8 mouse cellular contexts compared by ENCODE assay signal in the genomic region with DNA sequence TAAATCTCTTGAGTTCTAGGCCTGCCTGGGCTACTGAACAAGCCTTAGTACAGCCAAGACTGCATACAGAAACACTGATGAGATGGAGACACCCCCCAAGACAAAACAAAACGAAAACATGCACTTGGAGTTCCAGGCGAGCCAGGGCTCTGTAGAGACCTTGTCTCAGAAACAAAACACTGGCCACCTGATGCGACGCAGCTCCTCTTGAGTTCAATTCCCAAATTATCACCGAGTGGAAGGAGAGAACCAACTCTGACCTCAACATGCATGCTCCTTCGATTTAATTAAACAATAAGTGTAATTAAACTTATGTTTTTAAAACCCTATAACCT. TPM values are rescaled to one million over a fixed set of nuclear protein-coding genes. Genes with fewer than 3 reads are reported as not detected.
DNase-seq lines count a peak whose midpoint lies in the region; ATAC-seq and TF ChIP-seq lines count a peak whose summit lies in the region.

No protein-coding gene starts in this region.

- H3K4me2 ChIP-seq in embryonic facial prominence, embryonic 12.5 days (replicated peaks), result peak overlapping the region; percentile 78
- H3K4me2 ChIP-seq in intestine, postnatal 0 days (replicated peaks; ENCODE audit: low read depth), result peak overlapping the region; percentile 80
- H3K4me2 ChIP-seq in midbrain, embryonic 15.5 days, result peak overlapping the region; percentile 75

- peak overlapping the region; percentile 63 for H3K4me3 ChIP-seq in layer of hippocampus, adult 2 months
- H3K4me3 ChIP-seq in embryonic facial prominence, embryonic 12.5 days, result peak overlapping the region; percentile 71
- peak overlapping the region; percentile 69 for H3K4me3 ChIP-seq in intestine, postnatal 0 days (ENCODE audit: low read depth, low read length)
- peak overlapping the region; percentile 66 for H3K4me3 ChIP-seq in midbrain, embryonic 15.5 days

- DNase-seq in layer of hippocampus, adult 2 months (ENCODE audit: low spot score in 2 of 2), result no peak
- DNase-seq in layer of hippocampus, postnatal 10 days (ENCODE audit: low spot score in 2 of 2), result no peak
- no peak for DNase-seq in adrenal gland, adult 18-20 months (ENCODE audit: low spot score in 2 of 2)
- DNase-seq in urinary bladder, postnatal 25 days (ENCODE audit: low spot score), result no peak
- no peak for DNase-seq in thymus, postnatal 4 days

- ATAC-seq in embryonic facial prominence, embryonic 12.5 days (ENCODE audit: insufficient number of reproducible peaks, insufficient read depth, low FRiP score, low TSS enrichment), result no peak
- ATAC-seq in intestine, postnatal 0 days, result no peak
- ATAC-seq in midbrain, embryonic 15.5 days (replicated peaks), result no peak; the same call in 1 of the 2 replicates

- peak overlapping the region; percentile 84; the same call in 1 of the 2 replicates for H3K9ac ChIP-seq in embryonic facial prominence, embryonic 12.5 days
- peak overlapping the region; percentile 79; the same call in 1 of the 2 replicates for H3K9ac ChIP-seq in intestine, postnatal 0 days (ENCODE audit: low read depth, low read length)
- H3K9ac ChIP-seq in midbrain, embryonic 15.5 days, result peak overlapping the region; percentile 80; the same call in 1 of the 2 replicates

- peaks cover 28% of the 10 kb centered on the region for H3K36me3 ChIP-seq in embryonic facial prominence, embryonic 12.5 days
- H3K36me3 ChIP-seq in intestine, postnatal 0 days (ENCODE audit: control insufficient read depth, insufficient read depth), result peaks cover 26% of the 10 kb centered on the region
- peaks cover 19% of the 10 kb centered on the region; the same call in 1 of the 2 replicates for H3K36me3 ChIP-seq in midbrain, embryonic 15.5 days (replicated peaks)

- 14% methylated on average over 6 of the region's 6 CpGs for WGBS in embryonic facial prominence, embryonic 12.5 days
- WGBS in intestine, postnatal 0 days, result 18% methylated on average over 6 of the region's 6 CpGs
- WGBS in midbrain, embryonic 15.5 days, result 33% methylated on average over 6 of the region's 6 CpGs

- H3K4me1 ChIP-seq in embryonic facial prominence, embryonic 12.5 days, result peaks cover 19% of the 10 kb centered on the region
- peaks cover 15% of the 10 kb centered on the region for H3K4me1 ChIP-seq in intestine, postnatal 0 days (replicated peaks; ENCODE audit: control insufficient read depth, insufficient read depth, low read length)
- peaks cover 21% of the 10 kb centered on the region for H3K4me1 ChIP-seq in midbrain, embryonic 15.5 days

- no peaks in the 10 kb centered on the region for H3K9me3 ChIP-seq in embryonic facial prominence, embryonic 12.5 days
- no peaks in the 10 kb centered on the region for H3K9me3 ChIP-seq in intestine, postnatal 0 days (ENCODE audit: control insufficient read depth)
- H3K9me3 ChIP-seq in midbrain, embryonic 15.5 days, result no peaks in the 10 kb centered on the region

- peak overlapping the region; percentile 94 for H3K27ac ChIP-seq in layer of hippocampus, adult 2 months
- H3K27ac ChIP-seq in embryonic facial prominence, embryonic 12.5 days, result peak overlapping the region; percentile 95
- H3K27ac ChIP-seq in intestine, postnatal 0 days (ENCODE audit: low read depth, low read length), result peak overlapping the region; percentile 96
- H3K27ac ChIP-seq in midbrain, embryonic 15.5 days, result peak overlapping the region; percentile 88

- no peaks in the 10 kb centered on the region for H3K27me3 ChIP-seq in embryonic facial prominence, embryonic 12.5 days
- no peaks in the 10 kb centered on the region for H3K27me3 ChIP-seq in intestine, postnatal 0 days (replicated peaks; ENCODE audit: control insufficient read depth, insufficient read depth, low read length)
- no peaks in the 10 kb centered on the region for H3K27me3 ChIP-seq in midbrain, embryonic 15.5 days (replicated peaks)

- TF ChIP-seq CTCF in layer of hippocampus, adult 2 months (conservative IDR thresholded peaks at IDR 0.05), result no peak
- TF ChIP-seq CTCF in intestine, postnatal 0 days (IDR thresholded peaks at IDR 0.05; ENCODE audit: low read depth), result no peak

RNA-seq across cellular contexts. Expression of a gene that starts 0.2 kb away (rescaled TPM):
- total RNA-seq in layer of hippocampus, adult 2 months (2021), result 10 to 100 TPM; 62.2 to 64.1 TPM
- total RNA-seq in layer of hippocampus, postnatal 10 days (2021), result 10 to 100 TPM; 63.6 to 67.8 TPM
- polyA plus RNA-seq in embryonic facial prominence, embryonic 12.5 days (2016; fragmentation: Nextera tagmentation; extraction: Ambion mirVana), result 798 and 814 TPM in 2 replicates
- 997 and 1,037 TPM in 2 replicates for polyA plus RNA-seq in intestine, postnatal 0 days (2015; fragmentation: Nextera tagmentation; extraction: Ambion mirVana)
- 413 and 429 TPM in 2 replicates for polyA plus RNA-seq in midbrain, embryonic 15.5 days (2015; fragmentation: Nextera tagmentation; extraction: Ambion mirVana)
- total RNA-seq in adrenal gland, adult 18-20 months (2021), result 100 to 1,000 TPM; 551 to 749 TPM

RNA-seq across cellular contexts. Expression of a gene that starts 9.1 kb away (rescaled TPM):
- 100 to 1,000 TPM; 106 to 112 TPM for total RNA-seq in layer of hippocampus, adult 2 months (2021)
- 100 to 1,000 TPM; 121 to 132 TPM for total RNA-seq in layer of hippocampus, postnatal 10 days (2021)
- 122 and 124 TPM in 2 replicates for polyA plus RNA-seq in embryonic facial prominence, embryonic 12.5 days (2016; fragmentation: Nextera tagmentation; extraction: Ambion mirVana)
- polyA plus RNA-seq in intestine, postnatal 0 days (2015; fragmentation: Nextera tagmentation; extraction: Ambion mirVana), result 44.9 and 45.2 TPM in 2 replicates
- polyA plus RNA-seq in midbrain, embryonic 15.5 days (2015; fragmentation: Nextera tagmentation; extraction: Ambion mirVana), result 149 and 151 TPM in 2 replicates
- 100 to 1,000 TPM; 107 to 126 TPM for total RNA-seq in adrenal gland, adult 18-20 months (2021)

RNA-seq across cellular contexts. Expression of a gene that starts 32.6 kb away (rescaled TPM):
- 10 to 100 TPM; 35.4 to 36.0 TPM for total RNA-seq in layer of hippocampus, adult 2 months (2021)
- total RNA-seq in layer of hippocampus, postnatal 10 days (2021), result 10 to 100 TPM; 44.8 to 46.9 TPM
- polyA plus RNA-seq in embryonic facial prominence, embryonic 12.5 days (2016; fragmentation: Nextera tagmentation; extraction: Ambion mirVana), result 28.1 and 28.7 TPM in 2 replicates
- 48.6 and 50.4 TPM in 2 replicates for polyA plus RNA-seq in intestine, postnatal 0 days (2015; fragmentation: Nextera tagmentation; extraction: Ambion mirVana)
- polyA plus RNA-seq in midbrain, embryonic 15.5 days (2015; fragmentation: Nextera tagmentation; extraction: Ambion mirVana), result 51.4 and 54.9 TPM in 2 replicates
- 10 to 100 TPM; 36.1 to 36.2 TPM for total RNA-seq in adrenal gland, adult 18-20 months (2021)

RNA-seq across cellular contexts. Expression of a gene that starts 32.6 kb away (rescaled TPM):
- 100 to 1,000 TPM; 155 to 163 TPM for total RNA-seq in layer of hippocampus, adult 2 months (2021)
- total RNA-seq in layer of hippocampus, postnatal 10 days (2021), result 100 to 1,000 TPM; 212 to 222 TPM
- polyA plus RNA-seq in embryonic facial prominence, embryonic 12.5 days (2016; fragmentation: Nextera tagmentation; extraction: Ambion mirVana), result 380 and 391 TPM in 2 replicates
- polyA plus RNA-seq in intestine, postnatal 0 days (2015; fragmentation: Nextera tagmentation; extraction: Ambion mirVana), result 313 and 315 TPM in 2 replicates
- polyA plus RNA-seq in midbrain, embryonic 15.5 days (2015; fragmentation: Nextera tagmentation; extraction: Ambion mirVana), result 251 and 257 TPM in 2 replicates
- 100 to 1,000 TPM; 356 to 357 TPM for total RNA-seq in adrenal gland, adult 18-20 months (2021)

RNA-seq across cellular contexts. Expression of a gene that starts 41.9 kb away (rescaled TPM):
- 10 to 100 TPM; 32.9 to 34.4 TPM for total RNA-seq in layer of hippocampus, adult 2 months (2021)
- total RNA-seq in layer of hippocampus, postnatal 10 days (2021), result 10 to 100 TPM; 24.6 to 26.5 TPM
- polyA plus RNA-seq in embryonic facial prominence, embryonic 12.5 days (2016; fragmentation: Nextera tagmentation; extraction: Ambion mirVana), result 17.4 and 17.5 TPM in 2 replicates
- 4.5 and 4.8 TPM in 2 replicates for polyA plus RNA-seq in intestine, postnatal 0 days (2015; fragmentation: Nextera tagmentation; extraction: Ambion mirVana)
- 28.9 and 32.1 TPM in 2 replicates for polyA plus RNA-seq in midbrain, embryonic 15.5 days (2015; fragmentation: Nextera tagmentation; extraction: Ambion mirVana)
- 1 to 10 TPM; 4.2 to 5.8 TPM for total RNA-seq in adrenal gland, adult 18-20 months (2021)

Comparison
In these comparisons a context has a peak if more than half of its experiments do, and no peak if none do; other contexts are left out.
1. RNA of a gene that starts 0.2 kb away (total RNA-seq): 551 to 749 TPM in adrenal gland, adult 18-20 months; 63.6 to 67.8 TPM in layer of hippocampus, postnatal 10 days and 62.2 to 64.1 TPM in layer of hippocampus, adult 2 months; every median in the first group is over 4 times any median in the second.
2. Peak in every context shown above with its lines, with median percentiles within 50 percentile points of each other: H3K27ac ChIP-seq, H3K4me3 ChIP-seq, H3K4me2 ChIP-seq and H3K9ac ChIP-seq.